Mouse (Mus musculus) testis, adult 2 months (tissue): ENCODE measurements around the gene Shkbp1.

ENCODE experiments used
- CTCF ChIP-seq: fragments of 200-500 bp; IDR thresholded peaks from 2 replicates; pipeline ENCODE4 v1.5.1; 2012; ENCODE audit warnings: low read depth, mild to moderate bottlenecking, inconsistent platforms, low read length, moderate library complexity; ENCODE audit not compliant: control insufficient read depth, insufficient read depth, insufficient replicate concordance
- POLR2A ChIP-seq: fragments of 200-500 bp; IDR thresholded peaks from 2 replicates; pipeline ENCODE4 v1.6.1; 2012; ENCODE audit warnings: low read depth, mild to moderate bottlenecking, inconsistent platforms, low read length, moderate library complexity; ENCODE audit not compliant: control insufficient read depth

- TF ChIP-seq CTCF (no peak), POLR2A (no peak)
Observed at GRCm38 (mm10) chr7:27331854-27332253, 24.0 kb downstream of the Shkbp1 start.
